Mouse (Mus musculus): ENCODE data around the gene Hyls1.

GRCm38 (mm10) chr9:35611841-35612240 lies 41.6 kb upstream of the Hyls1 start, which contains the start of gene Pate4:
- no peak for TF ChIP-seq POLR2A (IDR thresholded peaks at IDR 0.05; ENCODE audit: extremely low read depth, insufficient read depth, low read length)
- no peak for TF ChIP-seq CTCF (IDR thresholded peaks at IDR 0.05; ENCODE audit: extremely low read depth, insufficient read depth, low read length)

Data from cortical plate, adult 2 months (tissue).